Mouse (Mus musculus) frontal cortex, adult 2 months (tissue): ENCODE measurements around the gene Sertad1. TPM values are rescaled to one million over a fixed set of nuclear protein-coding genes. Genes with fewer than 3 reads are reported as not detected.

ENCODE experiments used
- DNase-seq, 2 experiments: peaks; one replicate each; pipeline ENCODE4 v3.0.0; 2022; ENCODE audit warnings: low spot score in 1 of 2; ENCODE audit errors: extremely low spot score in 1 of 2
- polyA plus RNA-seq: library from polyadenylated mRNA; depleted of rRNA; stranded (reverse); fragments of >200 nt; gene quantifications from 2 replicates; pipeline ENCODE4 v1.2.3, GENCODE M21; 2012; rRNA removed

Gene Sertad1
- polyA plus RNA-seq, 1 experiment = 14.0 TPM

DNA sequence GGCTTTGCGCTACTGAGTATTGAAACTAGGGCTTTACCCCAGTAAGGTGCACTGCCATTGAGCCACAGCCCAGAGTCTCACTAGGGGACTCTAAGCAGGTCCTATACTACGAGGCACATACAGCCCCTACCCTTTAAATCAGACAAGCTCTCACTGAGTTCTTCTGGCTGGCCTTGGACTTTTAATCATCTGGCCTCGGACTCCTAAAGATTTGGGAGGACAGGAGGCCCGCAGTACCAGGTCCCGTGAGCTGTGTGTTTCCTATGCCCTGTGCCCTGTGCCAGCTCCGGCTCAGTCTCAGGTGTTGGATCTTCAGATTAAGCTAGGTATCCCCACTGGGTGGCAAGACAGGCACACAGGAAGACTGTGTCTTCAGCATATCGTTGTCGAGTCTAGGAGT is 51.3 kb downstream of the Sertad1 start:
- no peak for DNase-seq

DNA sequence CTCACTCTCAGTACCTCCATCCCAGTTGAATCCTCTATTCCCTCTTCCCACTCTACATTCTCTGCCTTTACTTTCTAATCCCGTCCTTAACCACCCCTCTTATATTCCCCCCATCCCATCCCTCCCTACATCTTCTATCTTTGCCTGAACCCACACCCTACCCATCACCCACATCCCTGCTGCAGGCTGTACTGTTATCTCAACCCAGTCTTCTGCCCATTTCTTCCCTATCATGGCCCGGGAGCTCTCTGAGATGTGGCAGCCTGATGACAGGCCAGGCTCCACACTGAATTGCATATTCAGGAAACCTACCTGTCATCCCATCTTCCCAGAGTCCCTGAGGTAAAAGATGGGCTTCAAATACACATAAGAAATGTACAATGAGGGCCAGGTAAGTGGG is 52.1 kb downstream of the Sertad1 start:
- DNase-seq = no peak

Other genes with a start within 250 kb of the Sertad1 start
- gene Numbl, start 228.5 kb upstream of the Sertad1 start, polyA plus RNA-seq = 95.1 and 100 TPM in 2 replicates
- gene Ltbp4, start 149.2 kb upstream of the Sertad1 start, polyA plus RNA-seq = 68.8 and 69.8 TPM in 2 replicates
- gene Shkbp1, start 130.9 kb upstream of the Sertad1 start, polyA plus RNA-seq = 58.4 and 62.8 TPM in 2 replicates
- 0.25 TPM in 1 of 2 replicates, not detected in the other for gene Gm20479, start 129.5 kb upstream of the Sertad1 start, polyA plus RNA-seq
- 131 and 135 TPM in 2 replicates for gene Sptbn4, start 39.2 kb upstream of the Sertad1 start, polyA plus RNA-seq
- gene Blvrb, start 38.9 kb upstream of the Sertad1 start, polyA plus RNA-seq = 21.4 and 23.6 TPM in 2 replicates
- gene Sertad3, start 13.1 kb upstream of the Sertad1 start, polyA plus RNA-seq = 3.8 and 5.0 TPM in 2 replicates
- gene Prx, start 12.4 kb downstream of the Sertad1 start, polyA plus RNA-seq = 0.29 and 0.46 TPM in 2 replicates
- gene Hipk4, start 36.4 kb downstream of the Sertad1 start, polyA plus RNA-seq = 0.44 and 0.66 TPM in 2 replicates
- 933 and 972 TPM in 2 replicates for gene Pld3, start 66.3 kb downstream of the Sertad1 start, polyA plus RNA-seq
- 32.0 and 32.3 TPM in 2 replicates for gene 2310022A10Rik, start 66.3 kb downstream of the Sertad1 start, polyA plus RNA-seq
- 114 and 122 TPM in 2 replicates for gene Akt2, start 104.6 kb downstream of the Sertad1 start, polyA plus RNA-seq
- gene Ttc9b, start 167.0 kb downstream of the Sertad1 start, polyA plus RNA-seq = 139 and 148 TPM in 2 replicates
- gene Map3k10, start 187.7 kb downstream of the Sertad1 start, polyA plus RNA-seq = 145 and 150 TPM in 2 replicates
- gene Zfp607b, start 202.4 kb downstream of the Sertad1 start, polyA plus RNA-seq = 7.2 and 8.2 TPM in 2 replicates
- gene Zfp60, start 244.5 kb downstream of the Sertad1 start, polyA plus RNA-seq = 17.6 and 19.6 TPM in 2 replicates